Mouse (Mus musculus): Measurements from ENCODE around the gene Nprl3. TPM values are rescaled to one million over a fixed set of nuclear protein-coding genes. Genes with fewer than 3 reads are reported as not detected.
"Not testable (repeated sequence)": the region's sequence is repeated elsewhere in the genome, so short reads cannot be mapped to it uniquely, and the experiment has no call there.

Gene Nprl3
- polyA plus RNA-seq, 1 experiment from 2014 or later: 50.2 TPM

- Histone ChIP-seq H3K4me2 (replicated peaks; ENCODE audit: low read depth, low read length) (peak within 1 kb of the TSS; percentile 47), H3K4me3 (ENCODE audit: low read length) (peak within 1 kb of the TSS; percentile 23; the same call in 1 of the 2 replicates), H3K27me3 (ENCODE audit: insufficient read depth, low read length) (peaks cover 20% of the 10 kb centered on the region)
- not testable (repeated sequence) for H3K27ac ChIP-seq (ENCODE audit: low read length); H3K36me3 ChIP-seq (ENCODE audit: insufficient read depth, low read length); H3K9me3 ChIP-seq (ENCODE audit: low read length); H3K9ac ChIP-seq (replicated peaks; ENCODE audit: low read length); H3K4me1 ChIP-seq (ENCODE audit: insufficient read depth, low read length)
- 8% methylated on average over 16 of the region's 16 CpGs for WGBS
- ATAC-seq (ENCODE audit: low FRiP score, low TSS enrichment): peak; percentile 60
Observed at GRCm38 (mm10) chr11:32299865-32300264, 32.4 kb upstream of the Nprl3 start, which contains the start of gene Hbq1a. TSS of gene Hbq1a (plus strand) at chr11:32300069.

- Histone ChIP-seq H3K9me3 (ENCODE audit: low read length) (no peaks in the 10 kb centered on the region), H3K4me3 (ENCODE audit: low read length) (no peak overlapping the region), H3K9ac (replicated peaks; ENCODE audit: low read length) (no peak overlapping the region), H3K27ac (ENCODE audit: low read length) (no peak overlapping the region), H3K4me1 (ENCODE audit: insufficient read depth, low read length) (no peaks in the 10 kb centered on the region), H3K27me3 (ENCODE audit: insufficient read depth, low read length) (peaks cover 18% of the 10 kb centered on the region), H3K4me2 (replicated peaks; ENCODE audit: low read depth, low read length) (no peak overlapping the region), H3K36me3 (ENCODE audit: insufficient read depth, low read length) (no peaks in the 10 kb centered on the region)
- 97% methylated on average over 2 of the region's 2 CpGs for WGBS
- no peak for ATAC-seq (ENCODE audit: low FRiP score, low TSS enrichment)
Observed at GRCm38 (mm10) chr11:32298532-32298918, 31.0 kb upstream of the Nprl3 start.

DNA sequence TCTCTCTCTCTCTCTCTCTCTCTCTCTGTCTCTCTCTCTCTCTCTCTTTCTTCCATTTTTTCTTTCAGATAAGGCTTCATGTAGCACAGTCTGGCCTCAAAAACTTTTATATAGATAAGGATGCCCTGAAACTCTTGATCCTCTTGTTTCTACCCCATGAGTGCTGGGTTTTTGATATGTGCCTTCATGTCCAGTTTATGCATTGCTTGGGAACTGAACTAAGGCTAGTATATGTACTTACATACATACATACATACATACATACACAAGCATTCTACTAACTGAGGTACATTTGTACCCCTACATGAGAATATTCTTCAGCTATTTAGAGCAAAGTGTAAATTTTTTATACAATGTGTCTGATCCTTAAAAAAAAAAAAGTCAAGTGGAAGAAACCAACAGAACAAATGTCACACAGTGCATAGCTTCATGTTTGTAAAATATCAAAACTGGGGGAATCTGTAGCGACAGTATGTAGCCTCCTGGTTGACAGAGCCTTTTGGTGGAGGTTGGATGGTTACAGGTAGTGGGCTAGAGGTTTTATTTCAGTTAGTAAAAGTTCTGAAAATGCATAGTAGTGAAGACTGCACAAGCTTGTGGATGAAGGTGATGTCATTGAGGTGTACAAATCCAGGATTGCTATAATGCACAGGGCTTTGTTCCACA is 30.5 kb upstream of the Nprl3 start:
- no peak for ATAC-seq (ENCODE audit: low FRiP score, low TSS enrichment)
- no peaks in the 10 kb centered on the region for H3K4me1 ChIP-seq (ENCODE audit: insufficient read depth, low read length)
- H3K9me3 ChIP-seq (ENCODE audit: low read length): no peaks in the 10 kb centered on the region
- peaks cover 18% of the 10 kb centered on the region for H3K27me3 ChIP-seq (ENCODE audit: insufficient read depth, low read length)
- no peaks in the 10 kb centered on the region for H3K36me3 ChIP-seq (ENCODE audit: insufficient read depth, low read length)
- no peak overlapping the region for H3K4me3 ChIP-seq (ENCODE audit: low read length)
- H3K4me2 ChIP-seq (replicated peaks; ENCODE audit: low read depth, low read length): no peak overlapping the region
- no peak overlapping the region for H3K9ac ChIP-seq (replicated peaks; ENCODE audit: low read length)
- 94% methylated on average over 1 of the region's 1 CpGs for WGBS
- H3K27ac ChIP-seq (ENCODE audit: low read length): no peak overlapping the region

GRCm38 (mm10) chr11:32297417-32297816 is 29.9 kb upstream of the Nprl3 start:
- H3K9me3 ChIP-seq (ENCODE audit: low read length); H3K27ac ChIP-seq (ENCODE audit: low read length); H3K4me2 ChIP-seq (replicated peaks; ENCODE audit: low read depth, low read length); H3K36me3 ChIP-seq (ENCODE audit: insufficient read depth, low read length); H3K9ac ChIP-seq (replicated peaks; ENCODE audit: low read length); H3K4me3 ChIP-seq (ENCODE audit: low read length); ATAC-seq (ENCODE audit: low FRiP score, low TSS enrichment); H3K4me1 ChIP-seq (ENCODE audit: insufficient read depth, low read length): not testable (repeated sequence)
- WGBS: 34% methylated on average over 2 of the region's 2 CpGs
- peaks cover 18% of the 10 kb centered on the region for H3K27me3 ChIP-seq (ENCODE audit: insufficient read depth, low read length)

DNA sequence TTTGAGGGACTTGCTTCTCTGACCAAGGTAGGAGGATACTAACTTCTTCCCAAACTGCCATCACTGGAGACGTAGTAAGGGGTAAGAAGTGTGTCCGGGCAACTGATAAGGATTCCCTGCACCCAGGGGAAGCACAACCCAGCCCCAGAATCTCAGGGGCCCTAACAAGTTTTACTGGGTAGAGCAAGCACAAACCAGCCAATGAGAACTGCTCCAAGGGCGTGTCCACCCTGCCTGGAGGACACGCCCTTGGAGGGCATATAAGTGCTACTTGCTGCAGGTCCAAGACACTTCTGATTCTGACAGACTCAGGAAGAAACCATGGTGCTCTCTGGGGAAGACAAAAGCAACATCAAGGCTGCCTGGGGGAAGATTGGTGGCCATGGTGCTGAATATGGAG is 28.7 kb upstream of the Nprl3 start, which contains the start of gene Hba-a2:
Gene Hba-a2, plus strand, starts transcription at position 287 of the 400 bp plus-strand sequence.
- ATAC-seq (ENCODE audit: low FRiP score, low TSS enrichment); H3K27me3 ChIP-seq (ENCODE audit: insufficient read depth, low read length); H3K4me2 ChIP-seq (replicated peaks; ENCODE audit: low read depth, low read length); H3K27ac ChIP-seq (ENCODE audit: low read length); H3K4me1 ChIP-seq (ENCODE audit: insufficient read depth, low read length); H3K4me3 ChIP-seq (ENCODE audit: low read length); H3K36me3 ChIP-seq (ENCODE audit: insufficient read depth, low read length); H3K9me3 ChIP-seq (ENCODE audit: low read length); H3K9ac ChIP-seq (replicated peaks; ENCODE audit: low read length): not testable (repeated sequence)
- WGBS: no CpG with 5 or more reads among the region's 4 CpGs

GRCm38 (mm10) chr11:32293479-32293878 is 26.0 kb upstream of the Nprl3 start:
- H3K4me3 ChIP-seq (ENCODE audit: low read length); ATAC-seq (ENCODE audit: low FRiP score, low TSS enrichment); H3K4me1 ChIP-seq (ENCODE audit: insufficient read depth, low read length); H3K27ac ChIP-seq (ENCODE audit: low read length); H3K9me3 ChIP-seq (ENCODE audit: low read length); H3K36me3 ChIP-seq (ENCODE audit: insufficient read depth, low read length); H3K4me2 ChIP-seq (replicated peaks; ENCODE audit: low read depth, low read length); H3K9ac ChIP-seq (replicated peaks; ENCODE audit: low read length); H3K27me3 ChIP-seq (ENCODE audit: insufficient read depth, low read length): not testable (repeated sequence)
- 67% methylated on average over 3 of the region's 3 CpGs for WGBS

GRCm38 (mm10) chr11:32292819-32293218 is 25.3 kb upstream of the Nprl3 start:
- not testable (repeated sequence) for H3K27ac ChIP-seq (ENCODE audit: low read length); H3K4me2 ChIP-seq (replicated peaks; ENCODE audit: low read depth, low read length); H3K36me3 ChIP-seq (ENCODE audit: insufficient read depth, low read length); H3K4me1 ChIP-seq (ENCODE audit: insufficient read depth, low read length); H3K9ac ChIP-seq (replicated peaks; ENCODE audit: low read length); ATAC-seq (ENCODE audit: low FRiP score, low TSS enrichment); H3K27me3 ChIP-seq (ENCODE audit: insufficient read depth, low read length); H3K4me3 ChIP-seq (ENCODE audit: low read length); H3K9me3 ChIP-seq (ENCODE audit: low read length)
- 82% methylated on average over 4 of the region's 4 CpGs for WGBS

DNA sequence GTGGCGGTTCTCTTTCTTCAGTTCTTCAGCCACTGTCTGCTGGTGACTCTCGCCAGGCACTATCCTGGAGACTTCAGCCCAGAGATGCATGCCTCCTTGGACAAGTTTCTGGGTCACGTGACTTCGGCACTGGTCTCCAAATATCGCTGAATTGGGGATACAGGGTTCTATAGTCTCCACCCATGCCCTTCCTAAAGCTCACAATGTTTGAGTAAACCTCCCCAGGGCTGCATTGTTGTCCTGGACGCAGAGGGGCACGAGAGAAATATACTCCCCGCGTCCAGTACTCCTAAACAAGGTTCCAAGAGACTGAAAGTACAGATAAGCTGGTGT is 20.0 kb upstream of the Nprl3 start:
- H3K4me3 ChIP-seq (ENCODE audit: low read length): no peak overlapping the region
- 69% methylated on average over 9 of the region's 9 CpGs for WGBS
- no peaks in the 10 kb centered on the region for H3K9me3 ChIP-seq (ENCODE audit: low read length)
- H3K36me3 ChIP-seq (ENCODE audit: insufficient read depth, low read length): no peaks in the 10 kb centered on the region
- no peak overlapping the region for H3K27ac ChIP-seq (ENCODE audit: low read length)
- no peak overlapping the region for H3K4me2 ChIP-seq (replicated peaks; ENCODE audit: low read depth, low read length)
- no peaks in the 10 kb centered on the region for H3K4me1 ChIP-seq (ENCODE audit: insufficient read depth, low read length)
- peaks cover 10% of the 10 kb centered on the region for H3K27me3 ChIP-seq (ENCODE audit: insufficient read depth, low read length)
- H3K9ac ChIP-seq (replicated peaks; ENCODE audit: low read length): no peak overlapping the region
- ATAC-seq (ENCODE audit: low FRiP score, low TSS enrichment): no peak

DNA sequence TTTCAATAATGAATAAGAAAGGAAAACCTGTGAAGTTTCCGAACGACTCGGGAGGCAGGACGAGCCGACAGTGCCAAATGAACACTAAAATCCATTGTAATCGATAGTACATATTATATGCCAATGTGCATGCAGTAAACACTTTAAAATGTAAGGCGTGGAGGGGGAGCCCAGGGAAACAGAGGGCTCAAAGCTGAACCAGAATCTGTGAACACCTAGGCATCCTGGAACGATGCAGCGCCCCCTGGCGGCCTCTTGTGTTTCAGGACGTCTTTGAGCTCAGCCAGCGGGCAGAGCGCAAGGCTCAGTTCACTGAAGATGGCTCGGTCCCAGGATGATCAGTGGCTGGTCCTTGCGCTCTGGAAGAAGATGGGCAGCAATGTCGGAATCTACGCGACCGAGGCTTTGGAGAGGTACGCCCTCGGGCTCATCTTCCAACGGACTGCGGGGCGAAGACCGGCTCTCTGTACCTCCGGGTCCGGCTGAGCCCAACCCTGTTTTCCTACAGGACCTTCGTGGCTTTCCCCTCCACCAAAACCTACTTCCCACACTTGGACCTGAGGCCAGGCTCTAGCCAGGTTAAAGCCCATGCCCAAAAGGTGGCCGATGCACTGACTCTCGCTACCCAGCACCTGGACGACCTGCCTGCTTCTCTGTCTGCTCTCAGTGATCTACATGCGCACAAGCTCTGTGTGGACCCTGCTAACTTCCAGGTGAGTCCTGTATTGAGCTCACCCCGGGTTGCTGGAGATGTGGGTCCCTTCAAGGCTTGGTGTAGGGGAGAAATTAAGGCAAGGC is 19.4 kb upstream of the Nprl3 start, which contains the start of gene Hbq1b:
Gene Hbq1b, plus strand, starts transcription at position 271 of the 798 bp plus-strand sequence.
- peak; percentile 72 for ATAC-seq (ENCODE audit: low FRiP score, low TSS enrichment)

GRCm38 (mm10) chr11:32285887-32286286 is 18.4 kb upstream of the Nprl3 start:
- H3K9ac ChIP-seq (replicated peaks; ENCODE audit: low read length); ATAC-seq (ENCODE audit: low FRiP score, low TSS enrichment); H3K27ac ChIP-seq (ENCODE audit: low read length); H3K36me3 ChIP-seq (ENCODE audit: insufficient read depth, low read length); H3K4me2 ChIP-seq (replicated peaks; ENCODE audit: low read depth, low read length); H3K9me3 ChIP-seq (ENCODE audit: low read length); H3K4me3 ChIP-seq (ENCODE audit: low read length); H3K4me1 ChIP-seq (ENCODE audit: insufficient read depth, low read length): not testable (repeated sequence)
- H3K27me3 ChIP-seq (ENCODE audit: insufficient read depth, low read length): peaks cover 13% of the 10 kb centered on the region

More for the DNA sequence above, 19.4 kb upstream of the Nprl3 start, which contains the start of gene Hbq1b:
- 20% methylated on average over 30 of the region's 33 CpGs for WGBS
- peak within 1 kb of the TSS; percentile 28 for H3K4me3 ChIP-seq (ENCODE audit: low read length)
- not testable (repeated sequence) for H3K4me1 ChIP-seq (ENCODE audit: insufficient read depth, low read length); H3K9ac ChIP-seq (replicated peaks; ENCODE audit: low read length); H3K27ac ChIP-seq (ENCODE audit: low read length); H3K27me3 ChIP-seq (ENCODE audit: insufficient read depth, low read length); H3K9me3 ChIP-seq (ENCODE audit: low read length); H3K36me3 ChIP-seq (ENCODE audit: insufficient read depth, low read length)
- H3K4me2 ChIP-seq (replicated peaks; ENCODE audit: low read depth, low read length): peak within 1 kb of the TSS; percentile 44
